Mouse (Mus musculus) olfactory bulb, adult 2 months (tissue): ENCODE data around the gene Max. TPM values are rescaled to one million over a fixed set of nuclear protein-coding genes. Genes with fewer than 3 reads are reported as not detected.

Experiments used
- H3K27ac ChIP-seq: fragments of 200-500 bp; 2 replicates; pipeline ENCODE4 v1.5.1; 2012; ENCODE audit warnings: low read depth, low read length; ENCODE audit not compliant: insufficient read depth
- H3K4me1 ChIP-seq: fragments of 200-500 bp; 2 replicates; pipeline ENCODE4 v1.6.1; 2012; ENCODE audit warnings: low read length; ENCODE audit not compliant: control insufficient read depth, insufficient read depth
- H3K4me3 ChIP-seq: fragments of 200-500 bp; 2 replicates; pipeline ENCODE4 v1.5.1; 2012; ENCODE audit warnings: mild to moderate bottlenecking, low read depth, low read length, moderate library complexity; ENCODE audit not compliant: insufficient read depth
- CTCF ChIP-seq: fragments of 200-500 bp; IDR thresholded peaks from 2 replicates; pipeline ENCODE4 v1.5.1; 2012; ENCODE audit warnings: low read depth, mild to moderate bottlenecking, low read length, moderate library complexity; ENCODE audit not compliant: insufficient read depth
- POLR2A ChIP-seq: fragments of 200-500 bp; IDR thresholded peaks from 2 replicates; pipeline ENCODE4 v1.6.1; 2012; ENCODE audit warnings: mild to moderate bottlenecking, low read depth, low read length, moderate library complexity; ENCODE audit not compliant: insufficient read depth
- WGBS: fragments of 180-500 bp; shearing (Covaris S2); methylation state at CpG from one replicate; pipeline ENCODE4 v1.1.7; 2018; 5-methylcytosine and 5-hydroxymethylcytosine counted together
- polyA plus RNA-seq: library from polyadenylated mRNA; stranded (reverse); fragments of >200 nt; gene quantifications from 2 replicates; pipeline ENCODE4 v1.2.4, GENCODE M21; 2012; ENCODE audit warnings: low replicate concordance; ENCODE audit not compliant: missing spikeins, insufficient read depth, insufficient read length

The Max gene
- polyA plus RNA-seq, 1 experiment = not detected

- Histone ChIP-seq H3K4me3 (no peak overlapping the region), H3K4me1 (0 out of 2 replicates have a peak, but pooled peaks cover 3% of the 10 kb centered on the region), H3K27ac (no peak overlapping the region)
- no peak for TF ChIP-seq POLR2A
- no peak for TF ChIP-seq CTCF
- 51% methylated on average over 5 of the region's 5 CpGs for WGBS
These were observed 3.1 kb upstream of the Max start for GRCm38 (mm10) chr12:76965089-76965488.

DNA sequence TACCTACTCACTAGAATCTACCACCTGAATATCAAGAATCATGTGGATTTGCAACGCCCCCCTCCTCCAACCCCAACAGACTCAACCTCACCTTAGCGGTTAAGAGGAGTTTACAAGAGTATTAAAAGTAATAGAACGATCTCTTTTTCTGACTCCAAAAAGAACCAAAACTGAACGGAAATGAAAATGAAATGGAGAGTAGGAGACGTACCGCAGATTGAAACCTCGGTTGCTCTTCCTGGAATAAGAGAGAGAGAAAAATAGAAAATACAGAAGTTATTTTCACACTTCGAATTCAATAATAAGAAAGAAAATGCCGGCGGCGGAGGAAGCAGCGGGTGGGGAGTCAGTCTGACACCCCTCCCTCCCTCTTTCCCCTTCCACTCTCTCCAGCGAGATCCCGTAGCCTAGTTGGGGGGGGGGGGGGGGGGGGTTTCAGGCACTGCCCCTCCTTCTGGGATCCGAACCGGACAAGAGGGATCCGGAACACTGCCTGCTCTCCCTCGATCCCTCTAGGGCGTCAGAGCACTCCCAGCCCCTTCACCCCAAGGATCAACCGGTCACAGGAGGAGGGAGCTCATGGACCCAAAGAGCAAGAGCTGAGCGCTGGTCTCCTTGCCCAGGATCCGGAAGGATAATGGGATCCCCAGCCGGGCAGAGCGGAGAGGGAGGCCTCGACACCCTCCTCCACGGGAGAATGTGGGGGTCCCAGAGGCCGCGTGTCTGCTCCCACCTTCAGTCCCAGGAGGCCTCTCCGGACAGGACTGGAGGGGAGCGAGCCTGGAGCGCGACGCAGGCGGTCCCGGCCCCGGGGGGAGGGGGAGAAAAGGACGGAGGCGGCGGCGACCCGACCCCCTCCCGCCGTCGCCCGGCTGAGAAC lies 709 bp downstream of the Max start:
- TF ChIP-seq POLR2A = no peak
- peak overlapping the region; percentile 87 for H3K4me3 ChIP-seq
- H3K4me1 ChIP-seq = 0 out of 2 replicates have a peak, but pooled peaks cover 3% of the 10 kb centered on the region
- H3K27ac ChIP-seq = no peak overlapping the region; the same call in 1 of the 2 replicates
- 3% methylated on average over 45 of the region's 45 CpGs for WGBS

DNA sequence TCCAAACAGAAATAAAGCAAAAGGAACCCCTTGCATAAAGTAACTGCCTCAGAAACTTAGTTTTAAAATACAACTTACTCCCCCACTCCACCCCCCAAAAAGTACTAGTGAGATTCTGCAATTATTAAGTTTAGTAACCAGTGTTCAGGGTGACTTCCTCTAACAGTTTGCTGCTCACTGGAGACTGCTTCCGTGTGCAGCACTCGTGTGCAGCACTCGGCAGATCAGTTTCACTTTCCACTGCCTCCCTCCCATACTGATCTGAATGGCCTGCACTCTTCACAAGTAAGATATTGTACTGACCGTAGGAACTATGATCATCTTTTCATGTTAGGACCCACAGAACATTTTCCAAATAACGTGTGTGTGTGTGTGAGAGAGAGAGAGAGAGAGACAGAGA lies 4.3 kb downstream of the Max start:
- no peak overlapping the region for H3K4me3 ChIP-seq
- TF ChIP-seq CTCF = no peak
- TF ChIP-seq POLR2A = no peak
- WGBS = 72% methylated on average over 5 of the region's 5 CpGs
- H3K4me1 ChIP-seq = peaks cover 8% of the 10 kb centered on the region
- H3K27ac ChIP-seq = no peak overlapping the region

- Histone ChIP-seq H3K4me1 (peaks cover 5% of the 10 kb centered on the region), H3K4me3 (no peak overlapping the region), H3K27ac (peak overlapping the region; percentile 12; the same call in 1 of the 2 replicates)
- TF ChIP-seq POLR2A (no peak), CTCF (no peak)
- 35% methylated on average over 10 of the region's 10 CpGs for WGBS
These were observed 7.1 kb downstream of the Max start for GRCm38 (mm10) chr12:76954698-76955423.

- Histone ChIP-seq H3K27ac (no peak overlapping the region), H3K4me1 (peaks cover 5% of the 10 kb centered on the region), H3K4me3 (no peak overlapping the region)
- 71% methylated on average over 2 of the region's 2 CpGs for WGBS
- TF ChIP-seq POLR2A (no peak), CTCF (no peak)
These were observed 8.1 kb downstream of the Max start for GRCm38 (mm10) chr12:76953750-76954363.

DNA sequence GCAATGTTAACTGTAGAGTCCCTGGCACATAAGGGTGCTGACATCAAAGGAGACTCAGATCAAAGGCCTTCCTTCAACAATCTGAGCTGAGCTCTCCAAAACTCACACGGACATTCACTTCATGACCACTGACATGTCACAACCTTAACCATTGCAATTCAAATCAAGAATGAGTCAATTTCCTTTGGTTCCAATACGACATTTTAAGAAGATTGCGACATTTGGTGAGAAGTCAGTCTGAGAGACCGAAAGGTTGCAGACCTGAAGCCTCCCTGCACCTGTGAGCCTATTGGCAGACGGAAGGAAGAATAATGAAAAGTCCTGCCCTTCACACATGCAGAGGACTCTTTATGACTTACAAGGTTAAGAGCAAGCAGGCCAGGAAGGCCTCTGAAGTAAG lies 11.7 kb downstream of the Max start:
- Histone ChIP-seq H3K27ac (no peak overlapping the region), H3K4me3 (no peak overlapping the region), H3K4me1 (peaks cover 5% of the 10 kb centered on the region)
- TF ChIP-seq POLR2A (no peak), CTCF (no peak)
- WGBS = 82% methylated on average over 5 of the region's 5 CpGs

- TF ChIP-seq CTCF (no peak), POLR2A (no peak)
- Histone ChIP-seq H3K4me3 (no peak overlapping the region), H3K4me1 (no peaks in the 10 kb centered on the region; the same call in none of the 2 replicates), H3K27ac (no peak overlapping the region)
- WGBS = 80% methylated on average over 3 of the region's 3 CpGs
These were observed 13.2 kb downstream of the Max start for GRCm38 (mm10) chr12:76948781-76949180.

- TF ChIP-seq POLR2A (no peak), CTCF (no peak)
- WGBS = 91% methylated on average over 2 of the region's 2 CpGs
- Histone ChIP-seq H3K4me3 (no peak overlapping the region), H3K27ac (no peak overlapping the region), H3K4me1 (no peaks in the 10 kb centered on the region; the same call in 1 of the 2 replicates)
These were observed 13.8 kb downstream of the Max start for GRCm38 (mm10) chr12:76948185-76948584.
